Mouse (Mus musculus): ENCODE results near the gene Ston2.

DNA sequence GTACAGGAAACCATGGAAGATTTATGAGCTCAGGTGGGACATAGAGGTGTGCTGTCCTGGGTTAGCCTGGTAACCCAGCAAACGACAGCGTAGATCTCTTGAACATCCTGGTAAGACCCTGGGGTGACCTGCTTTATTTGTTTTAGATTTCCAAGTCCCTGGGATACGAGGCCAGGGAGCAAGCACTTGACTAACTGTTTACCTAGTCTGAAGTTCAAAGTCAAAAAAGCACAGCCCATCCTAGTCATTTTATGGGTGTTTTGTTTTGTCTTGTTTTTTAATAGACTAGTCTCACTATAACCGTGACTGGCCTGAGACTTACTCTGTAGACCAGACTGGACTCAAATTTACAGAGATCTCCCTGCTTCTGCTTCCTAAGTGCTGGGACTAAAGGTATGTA, 93.4 kb downstream of the Ston2 start:
- TF ChIP-seq GATA1 (IDR thresholded peaks at IDR 0.05; ENCODE audit: borderline replicate concordance, low read length) (no peak), FLI1 (IDR thresholded peaks at IDR 0.05; ENCODE audit: low read length) (no peak)
